Mouse (Mus musculus) CH12F3 (cell line): ENCODE results near the gene Gm26558.

Source experiments
- in situ Hi-C: fragments of 300-500 bp; cut with MboI; formaldehyde crosslinking; loops from 2 replicates; pipeline ENCODE4 v1.14.3; 2020; ENCODE audit warnings: low sequenced_read_pairs

Gene Gm26558

GRCm38 (mm10) chr2:70649471-70649870, 12.4 kb downstream of the Gm26558 start:
- in situ Hi-C loops, result no loop called here

- in situ Hi-C loops, result no loop called here
Measured at GRCm38 (mm10) chr2:70648271-70648670, 13.6 kb downstream of the Gm26558 start.

GRCm38 (mm10) chr2:70647681-70648080, 14.2 kb downstream of the Gm26558 start:
- in situ Hi-C loops, result no loop called here

GRCm38 (mm10) chr2:70645266-70645780, 16.6 kb downstream of the Gm26558 start:
- in situ Hi-C loops, result no loop called here

- in situ Hi-C loops, result no loop called here
Measured at GRCm38 (mm10) chr2:70642971-70643565, 18.8 kb downstream of the Gm26558 start.

- in situ Hi-C loops, result no loop called here
Measured at GRCm38 (mm10) chr2:70640968-70641367, 20.9 kb downstream of the Gm26558 start.

- in situ Hi-C loops, result no loop called here
Measured at GRCm38 (mm10) chr2:70634028-70634690, 27.7 kb downstream of the Gm26558 start.

GRCm38 (mm10) chr2:70632412-70632811, 29.5 kb downstream of the Gm26558 start:
- in situ Hi-C loops, result no loop called here

GRCm38 (mm10) chr2:70631321-70631720, 30.6 kb downstream of the Gm26558 start:
- in situ Hi-C loops, result no loop called here

- in situ Hi-C loops, result no loop called here
Measured at GRCm38 (mm10) chr2:70629921-70630320, 32.0 kb downstream of the Gm26558 start.

GRCm38 (mm10) chr2:70629339-70629761, 32.6 kb downstream of the Gm26558 start:
- in situ Hi-C loops, result no loop called here

GRCm38 (mm10) chr2:70628397-70628796, 33.5 kb downstream of the Gm26558 start:
- in situ Hi-C loops, result no loop called here

GRCm38 (mm10) chr2:70625761-70626160, 36.1 kb downstream of the Gm26558 start:
- in situ Hi-C loops, result no loop called here

- in situ Hi-C loops, result no loop called here
Measured at GRCm38 (mm10) chr2:70622244-70622643, 39.7 kb downstream of the Gm26558 start.

- in situ Hi-C loops, result no loop called here
Measured at GRCm38 (mm10) chr2:70620225-70620624, 41.7 kb downstream of the Gm26558 start.

- in situ Hi-C loops, result no loop called here
Measured at GRCm38 (mm10) chr2:70619232-70619835, 42.6 kb downstream of the Gm26558 start.

- in situ Hi-C loops, result no loop called here
Measured at GRCm38 (mm10) chr2:70616617-70617016, 45.3 kb downstream of the Gm26558 start.

- in situ Hi-C loops, result no loop called here
Measured at GRCm38 (mm10) chr2:70616076-70616475, 45.8 kb downstream of the Gm26558 start.

GRCm38 (mm10) chr2:70614745-70615351, 47.1 kb downstream of the Gm26558 start:
- in situ Hi-C loops, result no loop called here
